Mouse (Mus musculus): ENCODE measurements around the gene Psmd2. TPM values are rescaled to one million over a fixed set of nuclear protein-coding genes. Genes with fewer than 3 reads are reported as not detected.

Psmd2 gene
- total RNA-seq, 2 experiments from 2014 or later, result 262 to 273 TPM

DNA sequence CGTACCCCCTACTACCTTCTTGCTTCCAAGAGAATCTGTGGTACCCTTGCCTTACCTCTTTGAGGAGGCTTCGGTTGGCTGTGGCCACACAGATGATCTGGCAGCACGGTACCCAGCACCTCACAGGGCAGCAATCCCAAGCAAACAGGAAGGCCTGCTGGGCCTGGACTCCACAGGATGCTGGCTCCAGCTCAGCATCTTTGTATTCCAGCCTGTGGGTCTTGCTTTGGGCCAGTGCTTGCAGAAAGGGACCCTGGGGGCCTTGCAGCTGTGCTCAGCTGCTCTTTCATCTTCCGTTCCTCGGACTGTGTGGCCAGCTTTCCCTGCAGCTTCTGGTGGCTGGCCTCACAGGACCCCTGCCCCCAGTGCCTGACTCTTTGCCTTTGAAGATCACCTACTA, 48.6 kb downstream of the Psmd2 start:
- intact Hi-C loops (cut with DNase I), result no loop called here
- DNase-seq, result no peak

- no peak for DNase-seq
- intact Hi-C loops (cut with DNase I), result no loop called here
These were observed 49.9 kb downstream of the Psmd2 start for GRCm38 (mm10) chr16:20701316-20701715.

DNA sequence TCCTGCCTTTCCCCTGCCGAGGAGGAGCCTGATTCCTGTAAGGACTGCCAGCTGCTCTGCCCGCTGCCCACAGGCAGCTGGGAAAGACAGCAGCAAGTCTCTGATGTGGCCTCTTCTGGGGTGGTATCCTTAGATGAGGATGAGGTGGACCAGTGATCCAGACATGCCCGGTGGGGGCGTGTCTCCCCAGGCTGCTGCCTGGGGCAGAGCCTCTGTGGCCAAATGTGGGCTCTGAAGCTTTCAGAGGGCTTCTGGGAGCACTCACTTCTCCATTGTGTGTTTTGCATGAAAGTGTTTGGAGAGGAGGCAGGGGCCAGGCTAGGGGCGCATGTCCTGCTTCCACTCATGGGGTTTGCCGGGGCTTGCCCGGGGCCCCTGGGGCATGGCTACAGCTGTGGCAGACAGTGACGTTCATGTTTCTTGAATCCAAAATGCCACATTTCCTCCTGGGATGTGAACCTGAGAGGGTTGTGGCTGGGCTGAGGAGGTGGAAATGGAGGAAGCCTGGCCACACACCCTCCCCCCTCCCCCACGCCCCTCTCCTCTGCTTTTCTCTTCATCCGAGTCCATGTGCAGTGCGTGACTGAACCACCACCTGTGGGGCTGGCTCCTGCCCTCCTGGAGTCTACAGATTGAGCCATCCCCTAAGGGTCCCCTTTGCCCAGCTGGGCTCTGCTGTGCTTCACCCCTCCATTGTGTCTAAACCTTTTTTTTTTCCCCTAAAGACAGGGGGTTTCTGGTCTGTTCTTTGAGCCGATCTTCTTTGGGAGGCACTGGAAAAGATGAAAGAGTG, 50.5 kb downstream of the Psmd2 start:
- no peak for DNase-seq
- intact Hi-C loops (cut with DNase I), result no loop called here

GRCm38 (mm10) chr16:20702522-20702893, 51.1 kb downstream of the Psmd2 start:
- DNase-seq, result peak; percentile 80
- intact Hi-C loops (cut with DNase I), result no loop called here

DNA sequence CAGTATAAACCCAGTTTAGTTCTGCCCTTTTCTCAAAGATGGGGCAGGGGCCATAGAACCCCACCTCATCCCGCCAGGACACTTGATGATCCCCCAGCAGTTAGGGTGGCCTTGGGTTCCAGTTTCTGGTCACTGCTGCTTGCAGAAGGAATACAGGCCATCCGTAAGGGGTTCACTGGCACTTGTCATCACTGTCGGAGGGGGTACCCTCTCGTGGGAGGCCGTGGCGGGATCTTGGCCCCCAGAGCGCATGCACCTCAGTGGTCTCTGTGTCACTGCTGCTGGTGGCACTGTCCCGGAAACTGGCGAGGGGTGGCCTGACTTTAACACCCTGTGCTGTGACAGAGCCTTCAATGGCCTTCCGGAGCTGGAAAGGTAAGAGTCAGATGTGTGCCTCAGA, 51.6 kb downstream of the Psmd2 start:
- DNase-seq, result no peak
- intact Hi-C loops (cut with DNase I), result no loop called here

GRCm38 (mm10) chr16:20703699-20704400, 52.4 kb downstream of the Psmd2 start:
- DNase-seq, result no peak
- intact Hi-C loops (cut with DNase I), result no loop called here

DNA sequence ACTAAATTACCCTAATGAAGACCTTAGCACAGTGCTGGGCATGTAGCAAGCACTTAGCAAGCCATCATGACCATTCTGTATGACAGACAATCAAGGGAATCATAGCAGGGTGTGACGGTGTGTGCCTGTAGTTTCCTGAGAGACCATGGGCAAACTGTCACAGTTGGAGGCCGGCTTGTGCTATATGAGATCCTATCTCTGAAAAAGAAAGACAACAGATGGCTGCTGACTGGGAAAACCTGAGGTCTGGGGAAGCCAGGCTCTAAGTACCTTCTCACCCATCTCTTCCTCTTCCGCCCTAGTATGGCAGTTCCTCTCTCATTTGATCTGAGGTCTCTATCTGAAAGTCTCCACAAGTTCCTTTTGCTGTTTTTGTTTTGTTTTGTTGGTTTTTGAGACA, 54.3 kb downstream of the Psmd2 start:
- no peak for DNase-seq
- intact Hi-C loops (cut with DNase I), result no loop called here

DNA sequence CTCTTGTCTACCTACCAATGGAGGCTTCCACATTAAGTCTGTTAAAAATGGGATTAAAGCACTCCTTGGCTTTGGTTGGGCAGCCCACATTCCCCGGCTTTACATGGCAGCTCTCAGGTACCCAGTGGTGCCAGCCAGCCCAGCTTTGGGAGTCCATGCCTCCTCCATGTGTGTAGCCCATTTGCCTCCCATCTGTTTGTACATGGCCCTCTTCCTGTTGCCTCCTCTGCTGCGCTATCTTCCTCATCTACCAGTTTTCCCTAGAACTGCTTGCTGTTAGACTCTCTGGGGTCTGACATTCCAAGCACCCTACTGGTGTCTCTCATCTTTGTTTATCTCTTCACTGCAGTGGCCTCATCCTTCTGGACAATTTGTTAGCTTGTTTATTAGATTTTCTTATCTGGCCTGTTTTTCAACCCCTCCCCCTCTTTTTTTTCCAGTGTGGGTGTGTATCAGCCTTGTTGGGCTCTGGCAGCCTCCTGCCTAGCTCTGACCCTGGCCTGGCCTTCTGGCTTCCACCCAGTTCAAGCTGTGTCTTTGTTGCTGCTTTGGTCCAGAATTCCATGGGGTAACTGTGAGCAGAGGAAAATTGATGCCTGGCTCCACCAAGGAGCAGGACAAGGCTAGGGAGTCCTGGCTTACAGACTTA, 55.1 kb downstream of the Psmd2 start:
- DNase-seq, result no peak

GRCm38 (mm10) chr16:20708220-20708938, 56.9 kb downstream of the Psmd2 start:
- intact Hi-C loops (cut with DNase I), result no loop called here
- DNase-seq, result no peak

More for the DNA sequence above, 55.1 kb downstream of the Psmd2 start:
- intact Hi-C loops (cut with DNase I), result no loop called here

DNA sequence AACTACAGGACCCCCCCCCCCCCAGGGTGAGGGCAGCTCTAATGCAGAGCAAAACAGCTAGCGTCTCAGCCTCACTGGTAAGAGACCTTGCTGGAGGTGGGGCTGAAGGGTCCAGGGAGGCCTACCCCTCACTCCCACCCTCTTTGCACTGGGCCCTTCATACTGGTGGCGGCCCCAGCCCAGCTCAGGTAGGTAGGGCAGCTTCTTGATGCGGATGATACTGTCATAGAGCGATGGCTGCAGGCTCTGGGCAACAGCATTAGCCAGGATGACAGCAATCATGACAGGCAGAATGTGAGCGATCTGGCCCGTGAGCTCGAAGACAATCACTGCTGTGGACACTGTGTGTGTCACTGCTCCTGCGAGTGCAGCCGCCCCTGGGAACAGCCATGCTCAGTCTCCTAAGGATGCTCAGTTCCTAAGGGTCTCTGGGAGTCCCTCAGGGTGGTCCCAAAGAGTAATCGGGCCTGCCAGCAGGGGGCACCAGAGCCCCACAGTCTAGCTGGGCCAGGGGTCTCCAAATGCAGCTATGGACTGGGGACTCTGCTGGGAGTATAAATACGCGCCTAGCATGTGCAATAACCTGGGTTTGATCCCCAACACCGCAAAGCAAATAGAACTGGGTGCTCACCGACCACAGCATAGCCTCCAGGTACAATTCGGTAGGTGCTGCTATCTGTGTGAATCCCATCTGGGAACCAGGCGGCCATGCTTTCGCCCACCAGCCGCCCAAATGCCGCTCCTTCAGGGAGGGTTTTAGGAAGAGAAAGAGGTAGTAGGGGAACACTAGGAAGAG, 57.7 kb downstream of the Psmd2 start:
- intact Hi-C loops (cut with DNase I), result no loop called here
- DNase-seq, result peak; percentile 74

DNA sequence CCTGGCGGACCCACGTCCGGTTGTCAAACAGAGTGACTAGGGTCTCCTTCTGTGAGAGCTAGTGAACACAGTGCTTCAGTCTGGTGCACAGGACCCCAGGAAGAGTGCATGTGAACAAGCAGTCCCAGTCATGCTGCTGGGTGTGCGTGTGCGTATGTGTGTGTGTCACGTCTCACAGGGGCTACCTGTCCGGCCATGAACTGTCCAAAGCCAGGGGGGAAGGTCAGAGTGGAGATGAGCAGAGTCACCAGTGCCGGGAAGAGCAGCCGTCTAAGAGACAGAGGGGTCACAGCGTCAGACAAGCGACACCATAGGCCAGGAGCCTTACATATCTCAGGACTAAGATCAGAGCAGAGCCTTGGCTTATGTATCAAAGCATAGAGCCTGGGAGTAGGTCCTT, 58.9 kb downstream of the Psmd2 start:
- no peak for DNase-seq
- intact Hi-C loops (cut with DNase I), result no loop called here

DNA sequence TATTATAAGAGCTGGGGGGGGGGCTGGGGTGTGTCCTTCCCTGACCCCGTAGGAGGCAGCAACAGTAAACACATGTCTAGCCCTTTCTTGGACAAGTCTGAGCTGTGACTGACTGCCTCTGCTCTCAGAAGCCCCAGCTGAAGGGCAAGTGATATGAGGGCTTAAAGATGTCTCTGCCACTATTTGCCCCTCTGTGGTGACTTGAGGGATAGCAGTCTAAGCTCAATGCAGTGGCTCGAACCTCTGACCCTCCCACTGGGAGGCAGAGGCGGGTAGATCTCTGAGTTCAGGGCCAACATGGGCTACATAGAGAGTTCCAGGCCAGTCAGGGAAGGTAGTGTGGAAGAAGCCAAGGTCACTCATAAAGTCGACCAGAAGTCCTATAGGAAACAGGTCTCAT, 59.4 kb downstream of the Psmd2 start:
- no peak for DNase-seq
- intact Hi-C loops (cut with DNase I), result no loop called here

- intact Hi-C loops (cut with DNase I), result no loop called here
- DNase-seq, result no peak
These were observed 60.7 kb downstream of the Psmd2 start for GRCm38 (mm10) chr16:20712190-20712589.

DNA sequence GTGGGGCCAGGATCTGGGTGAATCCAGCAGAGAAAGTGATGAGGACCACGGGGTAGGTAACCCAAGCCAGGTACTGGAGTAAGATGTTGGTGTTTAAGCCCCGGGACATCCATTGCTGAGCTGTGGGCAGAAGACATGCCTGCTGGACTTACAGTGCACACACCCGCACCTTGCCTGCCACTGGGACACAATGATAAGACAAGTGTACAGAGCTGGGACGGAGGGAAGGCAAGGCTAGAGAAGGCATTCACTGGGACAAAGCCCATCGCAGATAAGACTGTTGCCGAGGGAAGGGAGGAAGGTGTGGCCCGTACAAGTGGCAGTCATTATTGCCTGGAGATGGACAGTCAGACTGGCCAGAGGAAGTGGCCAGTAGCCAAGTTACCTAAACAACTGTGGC, 61.4 kb downstream of the Psmd2 start:
- DNase-seq, result no peak
- intact Hi-C loops (cut with DNase I), result no loop called here

Small RNAs within 50 kb of the gene (microRNA-seq; reads per million reads assigned to microRNA genes)
- 199 reads per million, percentile 58 among the genes with 10 or more reads in this experiment for gene Mir1224

Other genes with a start within 250 kb of the Psmd2 start
- 100 to 1,000 TPM; 200 to 212 TPM for gene Abcc5, start 225.3 kb upstream of the Psmd2 start, total RNA-seq (2021)
- 10 to 100 TPM; 66.8 to 67.8 TPM for gene Eif2b5, start 152.8 kb upstream of the Psmd2 start, total RNA-seq (2021)
- gene Dvl3, start 134.7 kb upstream of the Psmd2 start, total RNA-seq (2021), result 100 to 1,000 TPM; 103 to 108 TPM
- 100 to 1,000 TPM; 865 to 870 TPM for gene Ap2m1, start 116.2 kb upstream of the Psmd2 start, total RNA-seq (2021)
- gene Abcf3, start 103.1 kb upstream of the Psmd2 start, total RNA-seq (2021), result 10 to 100 TPM; 74.7 to 94.0 TPM
- gene Vwa5b2, start 62.2 kb upstream of the Psmd2 start, total RNA-seq (2021), result 10 to 100 TPM; 47.6 to 59.3 TPM
- 1 to 10 TPM; 3.4 to 3.9 TPM for gene Eef1akmt4, start 40.1 kb upstream of the Psmd2 start, total RNA-seq (2021)
- not detected for gene Gm49333, start 40.0 kb upstream of the Psmd2 start, total RNA-seq (2021)
- 10 to 100 TPM; 10.9 to 13.9 TPM for gene Alg3, start 39.9 kb upstream of the Psmd2 start, total RNA-seq (2021)
- gene Camk2n2, start 30.4 kb upstream of the Psmd2 start, total RNA-seq (2021), result 100 to 1,000 TPM; 197 to 204 TPM
- gene Ece2, start 21.8 kb upstream of the Psmd2 start, total RNA-seq (2021), result 10 to 100 TPM; 28.6 to 33.0 TPM
- 100 to 1,000 TPM; 362 to 378 TPM for gene Eif4g1, start 16.7 kb downstream of the Psmd2 start, total RNA-seq (2021)
- 100 to 1,000 TPM; 101 to 115 TPM for gene Fam131a, start 41.6 kb downstream of the Psmd2 start, total RNA-seq (2021)
- gene Polr2h, start 66.0 kb downstream of the Psmd2 start, total RNA-seq (2021), result 10 to 100 TPM; 30.5 to 32.0 TPM
- gene Clcn2, start 66.1 kb downstream of the Psmd2 start, total RNA-seq (2021), result 10 to 100 TPM; 38.8 to 40.3 TPM
- 10 to 100 TPM; 15.4 to 18.6 TPM for gene Chrd, start 81.5 kb downstream of the Psmd2 start, total RNA-seq (2021)
- 1 to 10 TPM; 1.2 to 2.3 TPM for gene Thpo, start 82.9 kb downstream of the Psmd2 start, total RNA-seq (2021)

Measured in left cerebral cortex, postnatal 4 days (tissue).